Mouse (Mus musculus) midbrain, embryonic 12.5 days (tissue): ENCODE data around the gene Sdhaf3. TPM values are rescaled to one million over a fixed set of nuclear protein-coding genes. Genes with fewer than 3 reads are reported as not detected.
A peak's percentile ranks its signal among the peaks of the same experiment; 100 is the strongest.

Experiments used
- ATAC-seq: fragments of 200-750 bp; cut with Nextera tagmentation; 2 replicates; pipeline ENCODE4 v1.8.0; 2017; ENCODE audit warnings: low read depth, moderate TSS enrichment, moderate library complexity; ENCODE audit not compliant: low FRiP score
- H3K27ac ChIP-seq: fragments of 300-500 bp; sonication (generic); replicated peaks from 2 replicates; pipeline ENCODE4 v1.5.1; 2016; ENCODE audit warnings: mild to moderate bottlenecking
- H3K27me3 ChIP-seq: fragments of 300-500 bp; sonication (generic); 2 replicates; pipeline ENCODE4 v1.6.1; 2016; ENCODE audit warnings: mild to moderate bottlenecking
- H3K36me3 ChIP-seq: fragments of 300-500 bp; sonication (generic); 2 replicates; pipeline ENCODE4 v1.6.1; 2016
- H3K4me1 ChIP-seq: fragments of 300-500 bp; sonication (generic); 2 replicates; pipeline ENCODE4 v1.6.1; 2016
- H3K4me2 ChIP-seq: fragments of 300-500 bp; sonication (generic); replicated peaks from 2 replicates; pipeline ENCODE4 v1.6.1; 2016; ENCODE audit warnings: mild to moderate bottlenecking, moderate library complexity
- H3K4me3 ChIP-seq: fragments of 300-500 bp; sonication (generic); 2 replicates; pipeline ENCODE4 v1.5.1; 2016; ENCODE audit warnings: mild to moderate bottlenecking
- H3K9ac ChIP-seq: fragments of 300-500 bp; sonication (generic); replicated peaks from 2 replicates; pipeline ENCODE4 v1.6.1; 2016; ENCODE audit warnings: mild to moderate bottlenecking, moderate library complexity
- H3K9me3 ChIP-seq: fragments of 300-500 bp; sonication (generic); 2 replicates; pipeline ENCODE4 v1.6.1; 2016; ENCODE audit warnings: mild to moderate bottlenecking
- WGBS: fragments of 180-500 bp; shearing (Covaris S2); methylation state at CpG from one replicate; pipeline ENCODE4 v1.1.7; 2016; 5-methylcytosine and 5-hydroxymethylcytosine counted together
- polyA plus RNA-seq: library from polyadenylated mRNA; unstranded; fragments of >200 nt; fragmentation: Nextera tagmentation; extraction: Ambion mirVana; gene quantifications from 2 replicates; pipeline ENCODE4 v1.2.1, GENCODE M21; 2016

The Sdhaf3 gene
- polyA plus RNA-seq, 1 experiment from 2014 or later = 6.9 TPM

- Histone ChIP-seq H3K9ac (no peak overlapping the region), H3K9me3 (no peaks in the 10 kb centered on the region), H3K27ac (no peak overlapping the region), H3K27me3 (no peaks in the 10 kb centered on the region), H3K4me2 (no peak overlapping the region), H3K4me1 (peaks cover 6% of the 10 kb centered on the region), H3K36me3 (no peaks in the 10 kb centered on the region), H3K4me3 (no peak overlapping the region)
- peak; percentile 52; the same call in 1 of the 2 replicates for ATAC-seq
- 52% methylated on average over 3 of the region's 3 CpGs for WGBS
Measured at GRCm38 (mm10) chr6:7082054-7082453, 126.2 kb downstream of the Sdhaf3 start.

DNA sequence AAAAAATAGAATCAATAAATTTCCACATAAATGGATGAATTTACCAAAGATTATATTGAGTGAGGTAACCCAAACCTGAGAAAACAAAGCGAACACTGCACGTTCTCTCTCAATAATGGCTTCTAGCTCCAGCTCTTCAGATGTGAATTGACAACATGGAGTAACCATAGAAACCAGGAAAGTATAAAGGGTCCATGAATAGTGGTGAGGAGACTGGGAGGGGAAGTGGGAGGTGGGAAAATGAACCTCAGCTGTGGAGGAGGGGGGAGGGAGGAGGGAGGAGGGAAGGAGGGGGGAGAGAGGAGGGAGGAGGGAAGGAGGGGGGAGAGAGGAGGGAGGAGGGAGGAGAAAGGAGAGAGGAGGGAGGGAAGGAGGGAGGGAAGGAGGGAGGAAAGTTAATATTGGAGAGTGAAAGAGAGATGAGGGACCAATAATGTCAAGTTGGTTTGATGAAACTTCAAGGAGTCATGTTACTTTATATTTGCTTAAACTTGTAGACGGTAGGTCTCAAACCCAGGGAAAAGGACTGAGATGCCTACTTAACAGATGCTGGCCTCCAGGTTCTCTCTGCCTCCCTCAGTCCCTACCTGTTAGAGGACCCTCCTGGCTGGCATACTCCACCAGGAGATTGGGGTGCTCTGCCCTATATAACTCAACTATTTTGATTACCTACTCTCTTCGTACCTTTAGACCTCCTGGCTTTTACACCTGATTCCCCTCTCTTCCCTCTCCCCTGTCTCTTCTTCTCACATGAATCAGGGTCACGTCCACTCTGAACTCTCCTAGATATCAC lies 126.9 kb downstream of the Sdhaf3 start:
- no peaks in the 10 kb centered on the region for H3K36me3 ChIP-seq
- no peak overlapping the region for H3K4me2 ChIP-seq
- no peak overlapping the region for H3K27ac ChIP-seq
- H3K27me3 ChIP-seq = no peaks in the 10 kb centered on the region
- H3K4me3 ChIP-seq = no peak overlapping the region
- H3K9me3 ChIP-seq = no peaks in the 10 kb centered on the region
- ATAC-seq = peak; percentile 87
- H3K4me1 ChIP-seq = peaks cover 6% of the 10 kb centered on the region
- H3K9ac ChIP-seq = no peak overlapping the region
- WGBS = 65% methylated on average over 5 of the region's 5 CpGs

- Histone ChIP-seq H3K27ac (no peak overlapping the region), H3K27me3 (no peaks in the 10 kb centered on the region), H3K36me3 (no peaks in the 10 kb centered on the region), H3K9me3 (no peaks in the 10 kb centered on the region), H3K4me1 (peaks cover 6% of the 10 kb centered on the region), H3K4me3 (no peak overlapping the region), H3K9ac (no peak overlapping the region), H3K4me2 (no peak overlapping the region)
- WGBS = 97% methylated on average over 4 of the region's 4 CpGs
- ATAC-seq = no peak
Measured at GRCm38 (mm10) chr6:7083661-7084060, 127.9 kb downstream of the Sdhaf3 start.

- Histone ChIP-seq H3K4me2 (no peak overlapping the region), H3K27ac (no peak overlapping the region), H3K36me3 (no peaks in the 10 kb centered on the region), H3K4me1 (peaks cover 6% of the 10 kb centered on the region), H3K27me3 (no peaks in the 10 kb centered on the region), H3K9me3 (no peaks in the 10 kb centered on the region), H3K9ac (no peak overlapping the region), H3K4me3 (no peak overlapping the region)
- WGBS = 80% methylated on average over 2 of the region's 2 CpGs
- no peak for ATAC-seq
Measured at GRCm38 (mm10) chr6:7084370-7084769, 128.6 kb downstream of the Sdhaf3 start.

- peaks cover 6% of the 10 kb centered on the region for H3K4me1 ChIP-seq
- no peaks in the 10 kb centered on the region for H3K27me3 ChIP-seq
- H3K9ac ChIP-seq = no peak overlapping the region
- WGBS = 74% methylated on average over 2 of the region's 2 CpGs
- ATAC-seq = no peak
- no peak overlapping the region for H3K4me2 ChIP-seq
- H3K4me3 ChIP-seq = no peak overlapping the region
- H3K36me3 ChIP-seq = no peaks in the 10 kb centered on the region
- H3K9me3 ChIP-seq = no peaks in the 10 kb centered on the region
- H3K27ac ChIP-seq = no peak overlapping the region
Measured at GRCm38 (mm10) chr6:7085506-7085905, 129.7 kb downstream of the Sdhaf3 start.

GRCm38 (mm10) chr6:7092094-7092493 lies 136.3 kb downstream of the Sdhaf3 start:
- H3K4me3 ChIP-seq = no peak overlapping the region
- H3K9me3 ChIP-seq = no peaks in the 10 kb centered on the region
- no peak for ATAC-seq
- 81% methylated on average over 1 of the region's 1 CpGs for WGBS
- no peaks in the 10 kb centered on the region for H3K27me3 ChIP-seq
- no peaks in the 10 kb centered on the region for H3K4me1 ChIP-seq
- H3K9ac ChIP-seq = no peak overlapping the region
- no peak overlapping the region for H3K4me2 ChIP-seq
- no peaks in the 10 kb centered on the region for H3K36me3 ChIP-seq
- no peak overlapping the region for H3K27ac ChIP-seq

Other genes starting within 250 kb of the Sdhaf3 start
- gene Dlx6, start 92.7 kb upstream of the Sdhaf3 start, polyA plus RNA-seq = 2.6 and 3.5 TPM in 2 replicates
- gene Dlx5, start 73.9 kb upstream of the Sdhaf3 start, polyA plus RNA-seq = 16.1 and 22.3 TPM in 2 replicates